Mouse (Mus musculus) gastrocnemius, postnatal 36 days (tissue): ENCODE measurements around the gene Arhgap23. TPM values are rescaled to one million over a fixed set of nuclear protein-coding genes. Genes with fewer than 3 reads are reported as not detected.
A peak's percentile ranks its signal among the peaks of the same experiment; 100 is the strongest.

Experiments used
- DNase-seq, 2 experiments: peaks; one replicate each; pipeline ENCODE4 v3.0.0; 2022
- intact Hi-C: fragments of 180-260 bp; cut with DNase I; formaldehyde crosslinking; loops from one replicate; pipeline ENCODE4 v1.15.1; 2025
- total RNA-seq, 2 experiments: library from RNA; stranded (reverse); gene quantifications; 2 replicates each; pipeline ENCODE4 v1.2.3; 2021

Gene Arhgap23
- total RNA-seq, 2 experiments from 2014 or later: 5.4 to 6.6 TPM

DNA sequence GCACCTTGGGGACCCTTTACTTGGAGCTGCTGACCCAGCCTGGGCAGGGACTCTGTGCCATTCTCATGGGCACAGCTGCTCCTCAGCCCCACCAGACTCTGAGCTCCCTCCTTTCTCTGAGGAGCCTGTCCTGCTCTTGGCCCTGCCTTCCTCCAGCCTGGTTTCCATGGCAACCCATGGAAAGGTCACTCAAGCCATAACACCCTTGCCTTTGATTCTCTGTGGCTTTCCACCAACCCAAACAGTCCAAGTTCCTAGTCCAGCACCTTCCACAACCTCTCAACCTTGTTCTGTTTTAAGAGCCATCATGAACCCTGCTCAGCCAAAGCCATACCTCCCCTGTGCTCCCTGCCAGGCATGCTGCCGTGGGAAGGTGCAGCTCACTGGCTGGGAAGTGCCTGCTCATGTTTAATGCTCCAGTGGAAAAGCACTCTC lies 108.5 kb downstream of the Arhgap23 start:
- intact Hi-C loops: no loop called here
- no peak for DNase-seq

DNA sequence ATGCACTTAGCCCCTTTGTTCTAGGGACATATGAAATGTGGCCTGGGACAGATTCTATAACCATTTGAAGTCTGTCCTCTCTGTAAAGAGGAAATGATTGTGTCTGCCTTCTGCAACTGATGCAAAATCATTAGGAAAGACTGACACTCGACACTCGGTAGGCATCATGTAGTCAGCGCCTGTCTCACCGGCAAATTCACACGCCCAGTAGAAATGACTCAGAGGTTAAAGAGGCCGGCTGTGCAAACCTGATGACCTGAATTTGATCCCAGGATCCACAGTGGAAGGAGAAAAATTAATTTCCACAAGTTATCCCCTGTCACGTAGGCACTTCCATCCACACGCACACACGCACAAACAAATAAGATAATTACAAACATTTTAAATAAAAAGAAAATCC lies 109.0 kb downstream of the Arhgap23 start:
- intact Hi-C loops: no loop called here
- no peak for DNase-seq

DNA sequence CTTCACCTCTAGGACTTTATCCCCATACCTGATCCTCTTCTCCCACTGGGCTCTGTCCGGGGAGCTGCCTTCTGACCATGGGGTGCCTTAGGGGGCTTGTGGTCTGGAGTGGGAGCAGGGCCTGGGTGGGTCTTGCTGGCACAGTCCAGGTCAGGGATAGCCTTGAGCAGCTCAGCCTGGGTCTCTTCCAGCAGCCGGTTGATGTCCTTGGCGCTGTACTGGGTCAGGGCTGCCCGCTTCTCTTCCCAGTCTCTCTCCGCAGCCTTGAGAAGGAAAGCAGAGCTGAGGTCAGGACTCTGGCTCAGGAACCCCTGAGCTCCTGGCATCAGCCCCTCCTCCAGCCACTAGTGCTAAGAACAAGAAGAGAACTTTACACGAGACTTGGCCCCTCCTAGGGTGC lies 110.0 kb downstream of the Arhgap23 start:
- intact Hi-C loops: no loop called here
- no peak for DNase-seq

DNA sequence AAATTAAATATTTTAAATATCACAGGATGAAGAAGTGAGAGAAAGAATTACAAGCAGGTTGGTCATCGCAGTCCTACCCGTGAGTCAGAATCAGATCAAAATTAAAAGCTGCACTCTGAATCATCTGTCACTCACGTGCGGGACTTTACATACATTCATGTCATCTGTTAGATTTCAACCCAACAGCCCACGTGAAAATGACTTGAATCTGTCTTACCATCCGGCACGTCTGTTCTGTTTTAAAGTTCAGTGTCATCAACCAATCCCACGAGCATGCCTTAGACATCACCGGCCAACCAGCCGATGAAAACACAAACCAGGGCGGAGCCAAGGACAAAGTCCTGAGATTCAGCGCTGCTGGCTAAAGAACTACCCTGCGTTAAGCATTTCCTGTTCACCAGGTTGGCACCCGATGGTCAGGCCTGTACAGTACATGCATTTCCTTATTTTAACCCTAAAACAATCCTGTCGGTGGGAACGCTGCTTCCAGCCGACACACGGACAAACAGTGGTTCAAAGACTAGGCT lies 113.0 kb downstream of the Arhgap23 start:
- intact Hi-C loops: no loop called here
- DNase-seq: no peak

DNA sequence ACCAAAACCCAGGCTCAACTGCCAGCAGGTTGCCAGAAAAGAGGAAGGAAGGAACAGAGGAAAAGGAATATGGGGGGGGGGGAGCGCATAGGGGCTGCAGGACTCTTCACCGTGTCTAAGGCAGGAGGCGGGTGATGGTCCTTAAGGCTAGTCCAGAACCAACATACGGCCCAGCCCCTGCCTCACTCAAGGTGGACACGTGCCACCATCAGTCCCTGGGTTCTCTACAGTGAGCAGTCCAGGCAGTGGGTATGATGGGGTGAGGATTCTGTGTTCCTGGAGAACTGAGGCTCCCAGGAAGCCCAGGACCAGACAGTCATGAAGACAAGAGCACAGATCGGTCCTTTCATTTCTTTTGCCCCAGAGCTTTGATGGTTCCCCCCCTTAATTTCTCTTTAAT lies 114.7 kb downstream of the Arhgap23 start:
- no peak for DNase-seq
- intact Hi-C loops: loop anchor here (2.0 kb wide), 1 partner anchor 27 kb away; no protein-coding TSS in a partner anchor

DNA sequence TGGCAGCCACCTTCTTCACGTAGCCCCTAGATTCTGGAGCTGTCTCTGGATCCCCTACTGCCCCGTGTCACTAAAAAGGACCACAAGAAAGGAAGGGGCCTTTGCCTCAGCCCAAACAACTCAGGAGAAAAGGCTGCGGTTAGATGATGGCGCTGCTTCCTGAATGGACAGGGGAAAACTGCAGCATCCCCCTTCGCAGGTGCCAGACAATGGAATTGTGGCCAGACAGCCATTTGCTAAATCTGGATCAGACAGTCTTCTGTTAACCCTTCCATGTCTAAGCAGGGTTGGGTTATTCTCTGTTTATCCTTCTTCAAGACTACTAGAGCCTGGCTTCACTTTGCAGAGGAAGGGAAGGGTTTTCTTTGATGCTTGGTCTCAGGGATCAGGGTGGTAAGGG lies 115.6 kb downstream of the Arhgap23 start:
- DNase-seq: no peak
- intact Hi-C loops: loop anchor here (2.0 kb wide), 1 partner anchor 26 kb away; no protein-coding TSS in a partner anchor

DNA sequence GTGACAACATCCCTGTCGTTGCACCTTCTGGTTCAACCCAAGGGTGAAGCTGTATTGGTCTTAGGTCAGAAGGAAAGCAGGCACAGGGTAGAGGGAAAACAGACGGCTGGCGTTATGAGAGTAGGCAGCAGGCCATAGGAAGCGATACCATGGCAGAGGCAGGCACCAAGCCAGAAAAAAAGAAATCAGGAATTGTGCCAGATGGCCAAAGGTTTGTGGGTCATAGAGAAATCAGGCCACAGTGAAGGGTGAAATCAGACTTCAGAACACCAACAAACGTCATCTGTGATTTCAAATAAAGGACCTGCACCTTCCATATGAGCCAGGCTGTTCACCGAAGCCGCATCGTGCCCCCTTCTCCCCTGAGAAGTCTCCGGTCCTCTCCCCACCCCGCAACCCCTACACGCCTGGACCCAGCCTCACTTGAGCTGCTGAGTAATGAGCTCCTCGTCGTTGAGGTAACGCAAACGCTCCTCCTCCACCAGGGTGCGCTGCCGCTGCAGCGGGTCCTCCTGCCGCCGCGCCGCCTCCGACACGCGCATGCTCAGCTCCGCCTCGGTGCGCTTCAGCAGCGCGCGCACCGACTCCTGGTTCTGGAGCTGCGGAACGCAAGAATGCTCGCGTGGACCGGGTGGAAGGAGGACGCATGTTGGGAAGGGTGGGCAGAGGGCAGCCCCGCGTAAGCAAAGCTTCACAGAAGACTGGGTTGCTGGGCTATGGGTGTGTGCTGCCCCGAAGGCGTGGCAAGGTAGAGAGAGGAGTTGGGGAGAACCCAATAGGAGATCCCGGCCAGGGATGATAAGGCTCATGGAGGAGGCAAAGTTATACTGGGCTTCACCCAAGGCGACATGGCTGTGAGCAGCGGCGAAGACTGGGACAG lies 116.3 kb downstream of the Arhgap23 start:
- intact Hi-C loops: loop anchor here (1.0 to 2.0 kb wide), 2 partner anchors 25 to 91 kb away; no protein-coding TSS in a partner anchor
- peak; percentile 73 to 85 for DNase-seq

DNA sequence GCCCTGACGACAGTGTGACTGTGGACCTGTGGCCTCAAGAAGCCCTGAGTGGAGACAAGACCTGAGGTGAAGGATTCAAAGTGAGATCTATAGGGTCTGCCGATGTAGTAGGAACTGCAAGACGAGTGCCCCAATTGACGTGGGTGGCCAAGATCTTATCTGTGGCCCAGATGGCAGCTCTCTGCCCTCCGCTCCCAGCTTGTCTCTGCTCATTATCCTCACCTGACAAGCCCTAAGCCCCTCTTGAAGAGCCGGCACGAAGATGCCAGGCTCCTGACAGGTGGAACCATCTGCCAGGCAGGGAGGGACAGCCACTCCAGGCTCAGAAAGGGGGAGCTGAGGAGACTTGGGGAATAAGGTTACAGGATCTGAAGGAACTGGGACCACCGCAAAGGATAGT lies 117.0 kb downstream of the Arhgap23 start:
- intact Hi-C loops: loop anchor here (1.0 kb wide), 1 partner anchor 90 kb away; no protein-coding TSS in a partner anchor
- no peak for DNase-seq

DNA sequence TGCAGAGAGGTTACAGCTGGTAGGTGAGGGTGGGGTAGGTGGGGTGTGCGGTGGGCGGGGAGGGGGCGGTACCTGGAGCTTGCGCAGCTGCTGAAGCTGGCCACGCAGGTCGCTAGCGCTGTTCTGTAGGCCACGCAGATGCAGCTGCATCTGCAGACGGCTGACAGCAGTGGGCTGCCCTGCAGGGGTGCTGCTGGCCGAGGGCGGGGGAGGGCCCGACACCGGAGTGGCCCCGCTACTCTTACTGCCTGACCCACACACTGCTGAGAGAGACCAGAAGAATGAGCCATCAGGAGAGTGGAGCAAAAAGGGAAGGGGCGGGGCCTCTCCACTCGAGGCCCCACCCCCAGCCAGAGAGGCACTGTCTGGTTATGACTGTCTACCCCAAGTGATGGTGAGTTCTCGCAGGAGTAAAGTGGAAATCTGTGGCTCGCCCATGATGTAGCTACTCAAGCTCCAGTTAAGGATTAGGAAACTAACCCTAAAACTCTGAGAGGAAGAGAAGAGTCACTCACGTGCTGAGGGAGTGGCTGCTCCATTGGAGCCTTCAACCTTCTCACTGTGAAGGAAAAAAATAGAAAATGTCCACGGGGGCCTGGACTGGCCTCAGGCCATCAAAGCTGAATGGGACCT lies 117.7 kb downstream of the Arhgap23 start:
- DNase-seq: no peak
- intact Hi-C loops: loop anchor here (1.0 kb wide), 1 partner anchor 89 kb away; no protein-coding TSS in a partner anchor

DNA sequence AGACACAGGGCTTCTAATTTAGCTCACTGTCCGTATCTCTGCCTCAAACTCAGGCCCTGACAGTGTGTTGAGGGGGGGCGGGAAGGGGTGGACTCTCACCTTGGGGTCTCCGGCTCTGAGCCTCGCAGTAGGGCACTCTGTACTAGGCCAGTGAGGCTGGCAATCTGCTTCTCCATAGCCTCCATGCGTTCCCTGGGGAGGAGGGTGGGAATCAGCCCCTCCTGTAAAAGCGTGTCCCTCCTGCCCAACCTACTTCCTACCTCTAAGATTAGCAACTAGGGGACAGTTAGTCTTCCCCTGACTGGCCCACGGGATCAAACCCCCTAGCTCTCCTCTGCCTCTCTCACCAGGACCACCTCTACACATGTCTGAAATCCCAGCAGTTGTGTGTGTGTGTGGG lies 118.3 kb downstream of the Arhgap23 start:
- intact Hi-C loops: no loop called here
- no peak for DNase-seq

DNA sequence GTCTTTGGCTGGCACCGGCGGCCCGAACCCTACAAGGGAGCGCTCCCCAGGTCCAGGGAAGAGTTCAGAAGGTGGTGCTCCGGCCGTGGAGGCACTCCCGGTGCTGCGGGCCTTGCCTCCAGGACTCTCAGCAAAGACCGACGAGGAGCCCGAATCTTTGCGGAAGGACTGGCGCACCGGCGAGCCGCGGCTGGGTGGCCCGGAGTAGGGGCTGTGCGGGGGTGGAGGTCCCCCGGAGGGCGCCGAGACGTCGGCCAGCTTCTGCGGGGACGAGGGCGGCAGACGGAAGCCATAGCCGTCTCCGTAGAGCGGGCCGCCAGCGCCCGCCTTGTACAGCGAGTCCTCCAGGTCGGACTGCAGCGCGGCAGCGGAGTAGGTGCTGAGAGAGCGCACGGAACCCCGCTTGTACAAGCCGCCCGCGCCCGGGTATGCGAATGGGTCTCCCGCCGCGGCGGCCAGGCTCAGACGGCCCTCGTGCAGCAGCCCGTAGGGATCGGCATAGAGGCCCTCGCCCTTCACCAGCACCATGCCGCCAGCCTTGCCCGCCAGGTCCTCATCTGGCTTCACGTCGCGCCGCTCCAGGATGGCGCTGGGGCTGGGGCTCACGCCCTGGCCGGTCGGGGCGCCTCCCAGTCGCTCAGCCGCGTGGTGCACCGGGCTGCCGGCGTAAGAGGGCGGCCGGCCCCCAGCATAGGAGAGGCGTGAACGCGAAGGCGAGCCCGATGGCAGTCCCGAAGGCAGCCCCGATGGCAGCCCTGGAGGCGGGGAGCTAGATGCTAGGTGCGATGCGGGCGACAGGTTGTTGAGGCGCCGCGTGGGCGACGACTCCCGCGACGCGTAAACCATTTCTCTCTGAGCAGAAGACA lies 119.3 kb downstream of the Arhgap23 start:
- no peak for DNase-seq
- intact Hi-C loops: no loop called here

DNA sequence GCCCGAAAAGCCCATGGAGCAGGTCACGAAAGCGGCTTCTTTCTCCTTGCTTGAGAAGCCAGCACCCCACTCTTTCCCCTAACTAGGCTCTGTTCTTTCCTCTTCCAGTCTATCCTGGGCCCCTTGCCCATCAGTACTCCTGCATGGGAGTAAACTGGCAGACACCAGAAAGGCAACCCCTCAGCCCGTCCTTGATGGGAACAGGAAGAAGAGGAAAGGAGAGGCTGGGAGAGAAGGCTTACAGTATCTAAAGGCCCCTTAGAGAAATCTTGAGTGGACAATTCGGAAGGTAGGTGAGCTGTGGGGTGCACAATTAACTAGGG lies 119.9 kb downstream of the Arhgap23 start:
- intact Hi-C loops: no loop called here
- no peak for DNase-seq

DNA sequence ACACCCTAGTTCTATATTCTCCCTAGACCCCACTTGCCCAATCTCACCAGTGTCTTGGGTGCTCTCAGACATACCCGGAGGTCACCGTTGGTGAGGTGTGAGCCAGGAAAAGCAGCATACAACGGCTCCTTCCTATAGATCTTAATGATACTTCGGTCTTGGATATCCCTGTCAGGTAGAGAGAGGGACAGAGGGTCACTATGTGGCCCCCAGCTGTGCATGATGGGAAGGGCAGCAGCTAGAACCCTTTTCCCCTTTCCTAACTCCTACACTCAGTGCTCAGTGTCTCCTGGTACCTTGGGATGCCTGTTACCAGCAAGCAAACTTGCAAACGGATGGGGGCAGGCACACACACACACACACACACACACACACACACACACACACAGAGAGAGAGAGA lies 120.3 kb downstream of the Arhgap23 start:
- intact Hi-C loops: no loop called here

DNA sequence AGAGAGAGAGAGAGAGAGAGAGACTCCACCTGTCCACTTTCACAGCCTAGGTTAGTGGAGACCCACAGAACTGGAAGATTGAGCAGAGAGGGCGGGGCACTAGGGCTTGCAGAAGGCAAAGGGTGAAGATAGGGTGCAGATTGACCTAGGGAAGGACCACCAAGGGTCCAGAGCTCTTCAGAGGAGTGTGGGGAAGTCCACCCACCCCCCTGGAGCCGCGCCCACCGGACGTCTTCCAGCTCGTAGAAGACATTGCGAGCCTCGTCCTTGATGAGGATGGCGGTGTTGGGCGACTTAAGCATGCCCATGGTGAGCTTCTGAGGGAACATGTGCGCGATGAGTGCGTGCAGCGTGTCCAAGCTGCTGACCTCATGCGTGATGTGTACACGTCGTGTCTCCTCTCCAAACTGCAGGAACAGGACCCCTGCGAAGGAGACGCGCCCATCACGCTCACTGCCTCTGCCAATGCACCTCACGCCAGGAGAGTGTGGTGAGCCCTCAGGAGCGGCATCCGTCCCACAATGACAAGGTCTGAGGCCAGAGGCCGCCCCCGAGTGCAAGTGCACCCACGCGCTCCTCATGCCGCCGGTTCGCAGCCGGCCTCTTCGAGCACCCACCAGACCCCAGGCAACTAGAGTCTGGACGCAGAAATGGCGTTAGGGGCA lies 120.9 kb downstream of the Arhgap23 start:
- intact Hi-C loops: no loop called here
- DNase-seq: no peak

More for the DNA sequence above, 120.3 kb downstream of the Arhgap23 start:
- DNase-seq: no peak

DNA sequence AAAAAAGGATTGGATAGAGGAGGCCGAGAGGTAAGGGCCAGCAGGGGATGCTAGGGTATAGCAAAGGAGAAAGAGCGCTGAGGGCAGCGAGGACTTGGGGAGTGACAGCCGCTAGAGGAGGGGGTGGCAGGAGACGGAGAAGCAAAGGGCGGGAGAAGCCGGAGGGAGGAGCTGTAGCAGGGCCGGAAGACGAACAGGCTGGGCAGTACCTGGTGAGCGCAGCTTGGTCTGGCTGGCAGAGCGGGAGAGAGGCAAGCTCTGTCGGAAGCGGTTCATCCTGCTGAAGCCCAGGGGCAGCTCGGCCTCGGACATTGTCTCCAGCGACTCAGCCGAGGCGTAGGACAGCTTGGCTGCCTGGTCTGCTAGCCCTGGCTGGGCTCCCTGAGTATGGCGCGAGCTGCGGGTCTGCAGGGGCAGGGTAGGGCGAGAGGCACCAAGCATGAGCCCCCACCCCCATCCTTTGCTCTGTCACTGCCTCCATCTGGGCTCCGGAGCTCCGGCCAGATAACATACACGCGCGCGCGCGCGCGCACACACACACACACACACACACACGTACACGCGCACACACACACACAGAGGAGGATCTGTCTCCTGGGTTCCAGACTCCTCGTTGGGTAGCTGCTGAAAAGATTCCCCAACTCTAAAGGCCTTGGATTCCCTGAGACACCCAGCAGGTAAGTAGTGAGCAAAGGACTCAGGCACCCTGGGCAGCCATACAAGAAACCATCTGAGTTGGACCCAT lies 121.7 kb downstream of the Arhgap23 start:
- DNase-seq: no peak
- intact Hi-C loops: no loop called here

DNA sequence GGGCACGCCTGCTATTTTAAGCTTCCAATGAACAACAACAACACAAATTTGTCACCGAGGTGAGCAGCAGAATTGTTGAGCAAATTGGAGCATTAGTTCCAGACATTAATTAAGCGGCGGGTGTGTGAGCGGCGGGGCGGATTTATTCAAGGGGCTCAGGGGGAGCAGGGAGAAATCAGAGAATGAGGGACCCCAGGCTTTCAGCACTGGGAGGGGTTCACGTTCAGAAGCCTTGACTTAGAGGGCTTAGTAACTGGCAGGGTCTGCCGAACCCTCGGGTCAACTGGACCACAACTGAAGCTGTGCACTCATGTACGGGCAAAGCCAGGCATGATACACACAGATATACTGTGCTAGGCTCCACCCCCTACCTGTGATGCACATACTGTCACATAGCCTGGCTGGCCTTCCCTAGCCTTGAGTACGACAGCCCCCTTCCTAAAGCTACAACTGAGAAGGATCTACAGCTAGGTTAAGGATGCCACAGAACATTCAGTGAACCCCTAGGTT lies 122.3 kb downstream of the Arhgap23 start:
- no peak for DNase-seq
- intact Hi-C loops: no loop called here

DNA sequence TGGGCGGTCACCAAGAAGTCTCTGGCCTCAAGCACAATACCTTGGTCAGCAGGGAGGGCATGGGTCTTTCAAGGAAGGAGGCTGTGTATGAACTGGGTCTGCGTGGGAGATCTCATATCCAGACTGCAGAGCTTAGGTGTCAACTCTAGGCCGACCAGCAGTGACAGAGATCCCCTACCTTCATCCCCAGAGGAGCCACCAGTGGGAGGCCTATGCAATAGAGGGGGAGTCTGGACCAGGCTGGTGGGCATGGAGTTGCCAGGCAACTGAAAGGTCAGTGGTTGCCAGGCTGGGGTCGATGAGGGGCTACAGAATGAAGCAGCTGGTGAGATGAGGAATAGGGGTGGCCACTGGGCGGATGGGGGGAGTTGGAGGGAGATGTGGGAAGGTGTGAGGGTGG lies 124.3 kb downstream of the Arhgap23 start:
- intact Hi-C loops: no loop called here
- DNase-seq: no peak

DNA sequence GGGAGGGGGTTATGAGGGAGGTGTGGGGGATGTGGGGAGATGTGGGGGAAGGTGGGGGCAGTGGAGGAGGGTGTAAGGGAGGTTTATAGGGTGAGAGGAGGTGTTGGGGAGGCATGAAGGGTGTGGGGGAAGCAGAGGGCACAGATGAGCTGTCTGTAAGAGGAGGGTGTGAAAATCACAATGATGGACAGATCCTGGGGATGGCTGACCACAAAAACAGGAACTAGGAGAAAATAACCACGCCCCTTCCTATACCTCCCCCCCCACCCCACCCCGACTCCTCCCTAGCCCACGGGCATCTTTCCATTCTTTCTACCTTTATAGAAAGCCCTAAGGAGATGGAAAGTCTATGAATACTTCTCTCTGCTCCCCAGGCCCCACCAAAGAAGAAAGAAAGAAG lies 124.8 kb downstream of the Arhgap23 start:
- intact Hi-C loops: no loop called here
- no peak for DNase-seq

DNA sequence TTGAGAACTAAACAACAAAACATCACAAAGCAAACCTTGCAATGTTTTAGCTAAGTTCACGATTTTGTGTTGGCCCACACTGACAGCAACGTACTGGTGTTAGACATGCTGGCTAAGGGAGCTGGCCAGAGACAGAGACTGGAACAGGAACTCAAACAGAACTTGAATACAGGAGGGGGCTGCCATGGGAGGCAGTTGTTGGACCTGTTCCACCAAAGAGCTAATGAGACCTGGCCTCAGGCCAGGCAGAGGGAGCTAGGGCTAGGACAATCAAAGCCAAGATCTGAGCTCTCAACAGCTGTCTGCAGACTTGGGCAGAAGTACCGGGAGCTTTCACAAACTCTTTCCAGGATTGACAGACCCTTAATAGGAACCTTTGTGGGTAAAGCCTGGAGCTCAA lies 125.3 kb downstream of the Arhgap23 start:
- DNase-seq: no peak
- intact Hi-C loops: no loop called here
